Mouse (Mus musculus) right cerebral cortex, adult 18-20 months (tissue): ENCODE measurements around the gene A930009A15Rik.
A peak's percentile ranks its signal among the peaks of the same experiment; 100 is the strongest.

Source experiments
- DNase-seq: peaks from one replicate; pipeline ENCODE4 v3.0.0; 2022; ENCODE audit warnings: mixed read lengths

The A930009A15Rik gene

DNA sequence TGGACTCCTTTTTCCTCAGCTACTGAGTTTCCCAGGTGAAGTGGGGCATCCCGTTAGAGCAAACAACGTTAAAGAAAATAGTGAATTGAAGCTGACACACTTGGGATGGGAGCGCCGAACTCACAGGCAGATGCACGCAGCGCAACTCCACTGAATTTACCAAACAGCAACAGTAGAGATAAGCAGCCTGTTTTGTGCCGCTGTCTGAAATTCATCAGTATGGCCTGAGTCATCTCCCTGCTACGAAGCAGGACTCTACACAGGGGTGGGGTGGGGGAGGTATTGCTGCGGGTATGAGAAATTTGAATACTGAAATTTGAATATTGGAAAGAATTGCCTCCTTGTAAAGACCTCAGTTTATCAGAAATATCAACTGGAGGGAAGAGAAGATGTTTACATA is 12.2 kb downstream of the A930009A15Rik start:
- no peak for DNase-seq

DNA sequence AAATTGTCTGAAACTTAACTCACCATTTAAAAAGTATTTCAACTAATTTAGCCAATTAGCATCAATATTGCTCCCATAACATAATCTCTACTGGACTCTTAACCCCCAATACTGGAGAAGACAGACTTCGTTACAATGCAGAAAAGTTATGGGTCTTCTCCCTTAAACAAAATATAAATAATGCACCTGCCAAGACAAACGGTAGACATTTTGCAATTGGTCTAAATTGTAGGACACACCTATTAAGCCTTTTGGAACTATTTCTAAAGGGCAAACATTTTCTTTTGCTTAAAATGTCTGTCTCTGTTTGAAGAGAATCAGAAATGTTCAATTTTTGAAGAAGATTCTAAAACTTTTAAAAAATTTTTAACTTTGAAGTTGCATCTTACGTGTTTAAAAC is 13.3 kb downstream of the A930009A15Rik start:
- no peak for DNase-seq

DNA sequence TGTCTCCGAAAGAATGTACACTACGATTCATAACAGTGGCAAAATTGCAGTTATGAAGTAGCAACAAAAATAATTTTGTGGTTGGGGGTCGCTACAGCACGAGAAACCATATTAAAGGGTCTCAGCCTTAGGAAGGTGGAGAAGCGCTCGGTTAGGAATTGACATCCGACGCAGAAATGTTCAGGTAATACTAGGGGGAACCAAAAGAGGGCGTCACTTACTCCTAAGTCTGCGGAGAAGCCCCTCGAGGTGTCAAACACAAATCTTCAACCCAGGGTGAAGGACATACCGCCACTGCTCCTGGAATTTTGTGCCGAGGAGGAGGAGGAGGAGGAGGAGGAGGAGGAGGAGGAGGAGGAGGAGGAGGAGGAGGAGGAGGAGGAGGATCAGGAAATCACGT is 14.9 kb downstream of the A930009A15Rik start:
- no peak for DNase-seq

DNA sequence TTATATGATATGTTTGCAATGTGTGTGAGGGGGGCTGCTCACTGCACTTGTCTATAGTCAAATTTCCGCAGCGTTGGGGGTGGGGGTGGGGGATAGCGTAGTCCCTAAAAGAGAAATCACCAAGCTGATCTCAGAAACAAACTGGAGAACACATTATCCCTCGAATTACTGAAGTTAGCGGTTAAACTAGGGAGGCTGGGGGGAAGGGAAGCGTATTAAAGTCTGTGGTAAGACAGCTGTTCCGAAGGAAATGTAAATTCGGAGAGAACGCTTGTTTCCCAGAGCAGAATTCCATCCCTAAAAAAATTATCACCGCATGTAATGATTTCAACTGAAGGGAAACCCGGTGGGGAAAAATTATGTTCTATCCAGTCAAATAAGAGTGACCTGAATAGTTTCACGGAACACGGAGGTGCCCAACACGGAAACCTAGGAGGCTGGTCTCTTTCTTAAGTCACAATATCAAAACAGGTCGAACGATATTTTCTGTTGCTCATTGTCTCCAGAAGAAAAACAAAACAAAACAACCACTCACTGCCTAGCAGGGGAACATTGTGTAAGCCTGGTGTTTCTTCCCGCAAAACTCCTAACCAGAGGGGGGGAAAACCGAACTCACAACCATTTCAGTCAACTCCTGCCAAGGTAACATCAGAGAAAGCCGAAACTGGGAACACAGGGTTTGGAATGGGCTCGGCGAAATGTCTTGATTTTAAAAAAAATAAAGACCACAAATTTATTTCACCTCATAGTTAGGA is 15.9 kb downstream of the A930009A15Rik start:
- DNase-seq, result no peak

DNA sequence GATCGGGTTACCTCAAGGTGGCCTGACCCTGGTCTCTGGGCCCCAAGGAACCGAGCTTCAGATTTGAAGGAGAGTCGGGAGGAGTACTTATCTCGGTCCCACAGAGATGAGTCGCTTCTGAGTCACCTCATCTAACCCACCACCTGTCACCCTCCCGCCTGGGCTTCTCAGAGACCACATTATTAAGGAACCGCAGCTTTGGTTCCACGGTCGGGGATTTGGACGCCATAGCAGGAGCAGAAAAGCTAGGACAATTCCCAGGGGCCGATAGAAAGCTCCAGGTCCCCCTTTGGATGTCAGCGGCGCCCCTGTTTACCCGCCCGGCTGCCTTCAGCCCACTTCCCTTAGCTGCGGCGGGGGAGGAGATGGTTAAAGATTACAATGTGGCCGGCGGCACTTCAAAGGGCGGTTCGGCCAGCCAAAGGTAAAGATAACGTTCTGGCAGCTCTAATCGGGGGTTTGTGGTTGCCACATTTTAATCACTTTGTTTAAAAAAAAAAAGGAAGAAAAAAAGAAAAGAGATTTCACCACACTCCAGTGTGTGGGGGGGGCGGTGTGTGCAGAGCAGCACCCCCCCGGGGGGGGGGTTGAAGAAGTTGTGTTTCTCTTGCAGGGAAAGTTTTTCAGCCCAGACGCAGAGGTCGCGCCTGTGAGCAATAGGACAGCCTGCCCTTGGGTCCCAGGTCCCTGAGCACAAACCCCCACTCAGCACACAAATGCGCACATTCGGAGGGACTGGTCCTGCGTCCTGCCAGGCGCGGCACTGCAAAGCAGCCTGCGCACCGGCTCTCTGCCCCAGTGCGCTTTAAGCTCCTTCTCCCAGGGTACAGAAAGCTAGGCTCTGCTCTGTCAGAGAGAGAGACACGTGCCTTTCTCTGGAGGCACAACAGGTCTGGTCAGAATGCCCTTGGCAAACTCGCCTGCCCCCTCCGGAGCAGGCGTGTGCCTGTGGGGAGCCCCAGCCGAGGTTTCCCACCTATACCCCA is 16.8 kb downstream of the A930009A15Rik start:
- no peak for DNase-seq

DNA sequence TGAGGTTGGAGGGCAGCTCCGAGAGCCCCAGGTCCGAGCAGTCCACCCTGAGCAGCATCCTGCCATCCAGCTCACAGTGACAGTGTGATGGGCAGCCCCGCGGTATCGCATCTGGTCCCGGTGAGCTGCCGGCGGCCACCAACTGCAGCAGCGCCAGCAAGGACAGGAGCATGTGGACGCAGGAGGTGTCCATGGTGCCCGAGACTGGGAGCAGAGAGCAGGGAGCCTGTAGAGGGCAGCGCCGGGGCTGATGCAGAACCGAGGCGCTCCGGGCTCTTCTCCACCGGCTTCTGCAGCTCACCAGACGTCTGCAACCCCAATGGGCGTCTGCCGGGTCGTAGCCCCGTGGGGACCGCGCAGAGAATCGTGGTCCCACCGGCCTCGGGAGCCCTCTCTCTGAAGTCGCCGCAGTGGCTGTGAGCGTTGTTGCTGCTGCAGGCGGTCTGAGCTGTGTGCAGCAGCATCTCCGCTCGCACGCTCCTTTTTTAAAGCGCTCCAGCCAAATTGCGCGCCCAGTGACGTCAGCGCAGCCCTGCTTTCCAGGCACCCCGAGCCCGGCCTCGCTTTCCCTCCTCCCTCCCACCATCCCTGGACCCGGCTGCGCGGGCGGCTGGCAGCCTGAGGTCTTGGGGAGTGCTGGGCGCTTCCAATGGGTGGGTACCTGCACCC is 17.6 kb downstream of the A930009A15Rik start, which contains the start of gene Lgr5:
Gene Lgr5 (minus strand): TSS at position 480 of the 669 bp plus-strand sequence.
- peak; percentile 64 for DNase-seq

DNA sequence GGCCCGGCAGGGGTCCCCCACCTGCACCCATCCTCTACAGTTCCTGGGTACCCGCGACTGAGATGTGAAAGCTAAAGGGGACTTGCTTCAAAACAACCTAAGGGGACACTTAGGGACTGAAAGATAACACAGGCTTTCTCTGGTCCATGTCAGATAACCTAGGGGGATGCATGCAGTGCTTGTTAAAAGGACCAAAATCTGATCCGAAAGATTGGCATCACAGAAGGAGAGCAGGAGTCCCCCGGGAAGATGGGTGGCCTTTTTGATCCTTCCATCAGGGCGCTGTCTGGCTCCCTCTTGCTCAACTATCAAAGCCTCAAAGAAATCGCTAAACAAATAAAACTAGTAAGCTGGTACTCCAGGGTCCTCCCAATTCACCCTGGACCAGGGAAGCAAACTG is 18.2 kb downstream of the A930009A15Rik start:
- no peak for DNase-seq

DNA sequence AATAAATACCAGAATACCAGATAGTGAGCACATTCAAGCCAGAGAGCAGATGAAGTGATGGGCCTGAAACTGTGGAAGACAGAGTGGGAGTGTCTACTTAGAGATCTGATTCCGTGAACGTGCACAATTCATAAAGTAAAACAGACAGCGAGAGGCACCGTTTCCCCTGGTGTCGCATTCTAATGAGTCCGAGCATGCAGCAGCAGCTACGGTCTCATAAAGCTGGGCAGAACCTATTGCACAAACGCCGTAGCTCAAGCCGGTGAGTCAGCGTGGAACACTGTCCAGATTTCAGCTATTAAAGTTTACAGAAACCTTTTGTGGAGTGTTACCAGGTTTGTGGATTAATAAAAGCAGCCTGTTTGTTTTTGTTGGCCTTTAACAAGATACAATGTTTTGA is 23.4 kb downstream of the A930009A15Rik start:
- no peak for DNase-seq

DNA sequence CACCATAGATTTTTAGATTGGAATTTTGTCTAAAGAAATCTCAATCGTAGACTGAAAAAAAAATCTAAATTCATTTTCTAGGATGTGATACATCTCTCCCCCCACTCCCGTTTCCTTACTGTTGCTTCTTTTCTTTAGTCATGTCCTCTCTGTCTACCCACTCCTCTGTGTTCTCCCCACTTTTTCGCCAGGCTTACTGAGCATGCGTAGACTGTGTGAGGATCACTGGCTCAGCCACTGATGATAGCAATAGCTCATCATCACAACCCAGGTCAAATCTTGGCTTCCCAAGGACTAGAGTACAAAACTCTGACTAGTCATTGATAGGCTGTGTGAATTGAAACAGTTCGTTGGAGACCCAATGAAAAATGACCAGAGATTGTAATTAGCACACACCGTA is 23.9 kb downstream of the A930009A15Rik start:
- no peak for DNase-seq

DNA sequence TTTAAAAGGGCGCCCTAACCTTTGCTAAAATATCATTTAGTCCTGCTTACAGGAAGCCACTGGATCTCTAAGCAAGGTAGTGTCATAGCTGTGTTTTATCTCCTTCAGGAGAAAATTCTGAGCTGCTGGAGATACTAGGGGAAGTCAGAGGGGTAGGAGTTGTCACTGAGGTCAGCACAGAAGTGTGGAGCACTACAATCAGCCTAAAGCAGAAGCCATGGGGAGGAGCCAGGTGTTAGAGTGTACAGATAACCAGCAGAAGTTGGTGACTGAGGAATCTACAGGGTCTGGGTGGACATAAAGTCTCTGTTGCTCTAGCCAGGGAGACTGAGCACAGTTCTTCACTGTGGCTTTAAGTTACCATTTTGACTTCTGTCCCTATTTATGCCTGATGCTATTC is 26.0 kb downstream of the A930009A15Rik start:
- no peak for DNase-seq

DNA sequence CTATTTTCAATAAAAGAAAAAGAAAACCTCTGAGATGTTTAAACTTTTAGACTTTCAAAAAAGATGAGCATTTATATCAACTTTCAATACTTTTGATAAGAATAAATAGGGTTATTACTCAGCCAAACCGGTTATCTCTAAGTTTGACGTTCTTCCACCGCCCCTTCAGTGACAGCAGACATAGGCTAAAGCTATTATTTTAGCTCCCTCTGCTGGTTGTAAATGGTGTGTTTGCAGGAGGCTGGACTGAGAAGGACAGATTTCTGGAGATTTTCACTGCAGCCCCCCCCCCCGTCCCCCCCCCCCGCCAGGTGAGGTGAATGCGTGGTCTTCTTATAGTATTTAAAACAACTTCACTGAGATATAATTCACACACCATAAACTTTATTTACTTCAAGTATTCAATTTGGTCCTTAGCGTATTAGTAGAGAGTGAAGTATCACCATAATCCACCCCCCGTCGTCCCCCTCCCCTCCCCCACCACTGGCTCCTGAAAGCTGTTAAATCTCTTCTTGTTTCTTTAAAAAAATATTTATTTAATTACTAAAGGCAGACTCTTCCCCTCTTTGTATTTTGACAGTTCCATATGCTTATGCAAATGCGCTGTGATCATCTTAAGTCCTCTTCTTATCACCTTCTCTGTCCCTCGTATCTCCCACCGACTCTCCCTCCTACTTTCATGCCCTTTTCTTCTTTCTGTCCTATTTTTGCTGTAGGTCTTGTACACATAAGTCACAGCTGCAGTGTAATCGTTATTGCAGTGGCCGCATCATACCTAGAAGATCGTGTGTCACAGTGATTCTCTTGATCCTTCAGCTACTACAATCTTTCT is 47.9 kb downstream of the A930009A15Rik start:
- peak; percentile 41 for DNase-seq

DNA sequence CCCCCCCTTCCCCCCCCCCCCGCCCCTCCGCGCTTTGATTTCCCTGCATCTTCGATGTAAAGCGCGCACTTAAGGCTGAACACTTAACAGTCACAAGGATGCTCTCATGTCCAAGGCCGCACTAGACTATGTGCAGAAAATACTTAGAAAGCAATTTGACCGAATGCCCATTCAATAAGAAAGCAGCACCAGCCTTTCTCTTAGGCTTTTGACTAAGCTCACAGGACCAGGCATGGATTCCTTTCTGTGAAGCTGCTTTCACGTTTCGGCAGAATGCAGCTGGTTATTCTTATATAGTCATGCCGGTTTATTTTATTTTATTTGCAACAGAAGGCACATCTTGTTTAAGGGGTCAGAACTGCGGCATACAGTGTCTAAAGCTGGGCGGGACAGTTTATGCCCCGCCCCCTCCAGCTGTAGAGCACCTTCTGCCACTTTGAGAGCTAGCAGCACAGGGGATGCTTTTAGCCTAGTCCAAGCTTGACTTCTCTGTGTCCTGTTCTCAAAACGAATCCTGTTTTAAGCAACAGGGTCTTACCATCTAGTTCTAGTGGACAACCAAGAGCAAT is 48.6 kb downstream of the A930009A15Rik start:
- no peak for DNase-seq

DNA sequence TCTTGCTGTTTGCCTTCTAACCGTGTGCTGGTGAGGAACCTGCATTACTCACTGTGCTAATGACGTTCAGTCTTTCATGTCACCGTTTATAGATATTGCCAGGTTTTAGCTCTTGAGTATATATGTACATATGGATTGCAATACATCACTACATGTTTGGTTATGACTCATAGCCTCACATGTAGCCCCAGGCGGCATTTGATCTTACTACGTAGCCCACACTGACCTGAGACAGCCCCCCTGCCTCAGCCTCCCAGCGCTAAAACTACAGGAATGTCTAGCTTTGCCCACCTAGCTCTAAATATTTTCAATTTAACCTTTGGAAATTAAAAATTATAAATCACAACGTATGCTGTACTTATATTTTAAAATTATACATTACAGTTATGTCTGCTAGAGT is 53.7 kb downstream of the A930009A15Rik start:
- DNase-seq, result no peak

DNA sequence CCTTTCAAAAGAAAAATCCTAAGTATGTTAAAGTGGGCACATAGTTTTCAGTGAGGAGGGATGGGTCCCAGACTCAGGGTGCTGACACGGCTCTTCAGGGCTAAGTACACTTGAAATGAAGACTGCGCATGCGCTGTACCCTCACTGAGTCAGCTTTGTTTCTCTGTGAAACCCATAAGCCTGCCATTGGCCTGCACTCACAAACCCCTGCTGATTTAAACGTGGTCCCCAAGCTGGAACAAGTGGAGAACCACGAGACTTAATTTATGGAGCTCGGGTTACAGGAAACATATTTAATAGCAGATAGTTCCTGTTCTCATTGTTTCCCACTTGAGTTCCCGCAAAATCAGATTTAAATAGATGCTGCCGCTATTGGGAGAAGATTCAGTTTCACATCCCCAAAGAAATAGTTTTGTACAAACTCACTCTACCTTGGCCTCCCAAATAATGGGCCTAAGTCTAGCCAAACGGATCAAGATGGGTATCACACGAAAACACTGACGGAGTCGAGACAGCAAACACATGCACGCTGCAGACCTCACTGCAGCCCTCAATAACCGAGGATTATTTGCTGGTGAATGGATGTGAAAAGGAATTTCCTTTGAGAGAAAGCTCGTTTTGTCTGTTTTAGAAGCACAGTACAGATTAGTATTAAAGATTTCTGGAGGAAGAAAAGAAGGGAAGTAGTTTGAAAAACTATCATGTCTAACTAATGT is 54.3 kb downstream of the A930009A15Rik start:
- DNase-seq, result peak; percentile 16

DNA sequence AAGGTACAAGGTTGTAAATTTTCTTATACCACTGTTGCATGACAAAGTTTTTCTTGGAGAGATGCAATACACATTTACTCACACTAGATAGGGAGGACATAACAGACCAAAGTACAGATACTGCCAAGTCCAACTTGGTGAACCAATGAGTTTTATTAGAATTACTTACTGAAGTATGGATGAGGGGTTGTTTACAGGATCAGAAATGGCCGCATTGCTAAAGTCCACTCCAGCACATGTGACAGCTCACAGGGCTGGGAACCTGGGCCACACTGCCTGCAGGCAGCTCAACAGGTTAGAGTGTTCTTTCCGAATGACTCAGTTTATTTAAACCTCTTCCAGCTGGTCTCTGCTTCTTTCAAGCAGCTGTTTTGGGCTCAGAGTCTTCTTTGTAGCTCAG is 55.2 kb downstream of the A930009A15Rik start:
- DNase-seq, result no peak

DNA sequence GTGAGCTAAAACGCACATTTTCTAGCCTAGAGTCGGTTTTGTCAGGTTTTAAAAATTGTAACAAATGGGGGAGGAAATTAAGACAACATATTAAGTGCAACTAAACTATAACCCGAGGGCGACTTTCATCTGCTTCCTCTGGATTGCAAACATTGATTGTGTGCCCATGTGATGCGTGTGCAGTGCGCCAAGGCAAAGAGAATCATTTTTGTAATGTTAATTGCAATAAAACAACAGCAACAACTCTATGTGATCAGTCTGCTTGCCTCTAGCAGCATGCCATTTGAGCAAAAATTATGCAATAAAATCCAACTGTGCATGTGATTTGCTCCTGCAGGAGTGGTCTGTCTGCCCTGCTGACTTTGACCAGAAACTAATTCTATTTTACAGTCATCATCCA is 56.9 kb downstream of the A930009A15Rik start:
- no peak for DNase-seq
